Mouse (Mus musculus): ENCODE measurements at regions not wholly inside any gene's neighbourhood (a gene's known extent, or its start where the extent isn't known, plus 50 kb on each side); places are given as distances from the start of the nearest gene placed in this dataset.

DNA sequence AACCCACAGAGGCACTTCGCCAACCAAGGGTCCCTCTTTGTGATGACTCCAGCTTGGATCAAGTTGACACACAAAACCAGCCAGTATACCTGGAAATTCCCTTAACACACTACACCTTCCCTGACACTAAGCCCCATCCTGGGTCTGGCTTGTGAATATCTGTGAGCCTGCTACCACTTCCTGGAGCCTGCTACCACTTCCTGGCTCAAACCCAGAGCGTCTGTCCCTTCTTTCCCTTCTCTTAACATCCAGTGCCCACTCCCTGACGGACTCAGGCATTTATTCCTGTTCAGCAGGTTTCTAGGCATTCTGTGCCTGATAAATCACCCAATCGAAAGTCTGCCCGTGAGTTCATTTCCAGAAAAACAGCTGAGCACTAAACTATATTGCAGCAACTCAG, 81.8 kb upstream of the Cop1 start:
- H3K36me3 ChIP-seq, result no peaks in the 10 kb centered on the region
- H3K4me2 ChIP-seq, result no peak overlapping the region

DNA sequence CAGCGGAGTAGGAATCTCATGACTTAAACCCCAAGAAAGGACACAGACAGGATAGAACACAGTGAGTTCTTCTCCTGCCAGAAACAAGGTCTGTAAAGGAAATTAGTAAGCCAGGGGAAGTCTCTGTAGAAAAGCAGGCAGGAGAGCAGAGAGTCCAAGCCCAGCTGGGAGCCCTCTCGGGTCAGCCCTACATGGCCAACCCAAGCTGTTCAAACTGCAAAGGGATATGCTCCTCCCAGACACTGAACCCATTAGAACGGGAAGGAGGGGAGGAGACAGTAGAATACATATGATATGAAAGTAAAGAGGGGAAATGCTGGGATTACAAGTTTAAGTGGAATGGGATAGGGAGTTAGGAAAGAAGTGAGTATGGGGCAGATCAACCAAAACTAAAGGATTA, 75.7 kb upstream of the Cop1 start:
- no peaks in the 10 kb centered on the region for H3K4me1 ChIP-seq
- no peak for ATAC-seq (ENCODE audit: low FRiP score)
- no peaks in the 10 kb centered on the region for H3K36me3 ChIP-seq
- no peak overlapping the region for H3K4me3 ChIP-seq (replicated peaks)
- no peaks in the 10 kb centered on the region for H3K9me3 ChIP-seq (replicated peaks)
- H3K9ac ChIP-seq (replicated peaks), result no peak overlapping the region
- no peak overlapping the region for H3K27ac ChIP-seq (replicated peaks)
- 73% methylated on average over 3 of the region's 3 CpGs for WGBS
- H3K27me3 ChIP-seq (replicated peaks), result no peaks in the 10 kb centered on the region
- H3K4me2 ChIP-seq, result no peak overlapping the region

More for the DNA sequence above, 81.8 kb upstream of the Cop1 start:
- 55% methylated on average over 5 of the region's 5 CpGs for WGBS
- Histone ChIP-seq H3K9ac (replicated peaks) (no peak overlapping the region), H3K4me1 (peaks cover 15% of the 10 kb centered on the region; the same call in 1 of the 2 replicates), H3K4me3 (replicated peaks) (no peak overlapping the region), H3K9me3 (replicated peaks) (no peaks in the 10 kb centered on the region), H3K27ac (replicated peaks) (no peak overlapping the region), H3K27me3 (replicated peaks) (no peaks in the 10 kb centered on the region)
- ATAC-seq (ENCODE audit: low FRiP score), result no peak

DNA sequence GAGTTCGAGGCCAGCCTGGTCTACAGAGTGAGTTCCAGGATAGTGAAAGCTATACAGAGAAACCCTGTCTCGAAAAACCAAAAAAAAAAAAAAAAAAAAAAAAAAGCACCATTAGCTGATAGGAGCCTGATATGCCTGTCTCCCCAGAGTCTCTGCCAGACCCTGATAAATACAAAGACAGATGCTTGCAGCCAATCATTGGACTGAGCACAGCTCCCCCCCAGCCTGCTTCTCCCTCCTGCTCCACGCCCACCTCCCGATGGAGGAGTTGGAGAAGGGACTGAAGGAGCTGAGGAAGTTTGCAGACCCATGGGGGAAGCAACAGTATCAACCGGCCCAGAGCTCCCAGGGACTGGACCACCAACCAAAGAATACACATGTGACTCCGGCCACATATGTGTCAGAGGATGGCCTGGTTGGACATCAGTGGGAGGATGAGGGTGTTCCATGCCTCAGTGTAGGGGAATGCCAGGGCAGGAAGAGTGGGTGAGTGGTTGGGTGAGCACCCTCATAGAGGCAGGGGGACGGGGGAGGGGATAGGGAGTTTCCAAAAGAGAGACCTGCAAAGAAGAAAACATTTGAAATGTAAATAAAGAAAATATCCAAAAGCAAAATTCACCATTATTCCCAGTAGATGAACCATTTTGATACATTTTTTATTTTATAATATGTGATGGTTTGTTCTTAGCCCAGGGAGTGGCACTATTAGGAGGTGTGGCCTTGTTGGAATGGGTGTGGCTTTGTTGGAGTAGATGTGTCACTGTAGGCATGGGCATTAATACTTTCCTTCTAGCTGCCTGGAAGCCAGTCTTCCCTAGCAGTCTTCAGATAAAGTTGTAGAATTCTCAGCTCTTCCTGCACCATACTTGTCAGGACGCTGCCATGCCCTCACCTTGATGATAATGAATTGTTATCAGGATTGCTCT, 71.8 kb upstream of the Cop1 start:
- H3K36me3 ChIP-seq, result no peaks in the 10 kb centered on the region
- H3K9ac ChIP-seq (replicated peaks), result no peak overlapping the region
- no peaks in the 10 kb centered on the region for H3K4me1 ChIP-seq
- ATAC-seq (ENCODE audit: low FRiP score), result no peak
- no peak overlapping the region for H3K27ac ChIP-seq (replicated peaks)
- no peak overlapping the region for H3K4me3 ChIP-seq (replicated peaks)
- no peaks in the 10 kb centered on the region for H3K9me3 ChIP-seq (replicated peaks)
- WGBS, result 87% methylated on average over 8 of the region's 8 CpGs
- H3K27me3 ChIP-seq (replicated peaks), result no peaks in the 10 kb centered on the region
- no peak overlapping the region for H3K4me2 ChIP-seq

DNA sequence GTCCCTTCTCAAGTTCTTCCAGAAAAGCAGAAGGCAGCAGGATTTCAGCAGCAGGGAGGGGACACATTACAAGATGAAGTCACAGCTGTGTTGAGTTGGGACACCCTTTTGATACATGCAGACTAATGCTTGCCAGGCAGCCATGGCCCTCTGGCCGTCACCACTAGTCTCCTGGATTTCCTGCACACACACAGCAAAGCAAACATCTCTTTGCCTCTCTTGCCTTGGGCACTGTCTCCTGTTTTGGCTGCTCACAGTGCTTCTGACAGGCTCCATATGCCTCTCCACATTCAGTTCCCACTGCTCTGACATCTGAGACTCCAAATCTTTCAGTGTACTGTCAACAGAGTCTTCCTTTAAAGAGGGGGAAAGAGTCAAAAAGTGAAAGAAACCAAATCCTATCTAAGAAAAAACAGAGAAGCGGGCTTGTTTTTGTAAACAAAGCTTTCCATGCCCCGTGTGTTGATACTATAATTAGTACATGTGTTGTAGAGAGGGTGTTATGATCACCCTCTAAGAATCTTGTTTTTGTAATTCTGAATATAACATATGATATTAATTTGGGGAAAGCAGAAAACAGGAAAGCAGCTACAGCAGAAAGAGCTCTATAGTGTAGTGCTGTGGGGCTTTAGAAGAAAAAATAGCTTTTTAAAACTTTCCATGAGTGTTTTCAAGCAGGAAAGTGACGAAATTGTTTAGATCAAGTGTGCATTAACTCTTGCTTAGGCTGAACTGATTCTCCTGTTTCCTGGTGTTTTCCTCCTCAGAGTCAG, 68.8 kb upstream of the Cop1 start:
- Histone ChIP-seq H3K27me3 (replicated peaks) (no peaks in the 10 kb centered on the region), H3K27ac (replicated peaks) (no peak overlapping the region), H3K9ac (replicated peaks) (no peak overlapping the region), H3K4me2 (no peak overlapping the region), H3K4me1 (no peaks in the 10 kb centered on the region), H3K9me3 (replicated peaks) (no peaks in the 10 kb centered on the region), H3K4me3 (replicated peaks) (no peak overlapping the region), H3K36me3 (no peaks in the 10 kb centered on the region)
- WGBS, result 73% methylated on average over 4 of the region's 4 CpGs
- ATAC-seq (ENCODE audit: low FRiP score), result no peak

DNA sequence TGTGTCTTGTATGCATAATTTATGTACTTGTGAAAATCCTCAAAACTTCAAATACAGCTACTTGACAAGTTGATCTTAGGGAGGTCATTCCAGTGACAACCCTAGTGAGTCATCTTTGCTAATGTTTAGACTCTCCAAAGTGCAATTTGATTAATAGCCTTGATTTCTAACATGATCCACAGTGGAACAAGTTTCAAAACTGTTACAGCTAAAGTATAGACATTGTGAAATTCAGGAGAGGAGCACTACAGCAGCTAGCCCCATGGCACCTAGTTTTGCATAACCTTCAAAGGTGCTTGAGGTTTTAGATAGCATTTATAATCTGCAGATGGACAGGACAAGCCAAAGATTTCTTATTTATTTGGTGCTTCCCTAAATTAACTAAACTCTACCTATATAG, 50.1 kb upstream of the Cop1 start:
- Histone ChIP-seq H3K4me1 (no peaks in the 10 kb centered on the region), H3K4me2 (no peak overlapping the region), H3K4me3 (replicated peaks) (no peak overlapping the region), H3K9ac (replicated peaks) (no peak overlapping the region), H3K9me3 (replicated peaks) (no peaks in the 10 kb centered on the region), H3K36me3 (no peaks in the 10 kb centered on the region), H3K27me3 (replicated peaks) (no peaks in the 10 kb centered on the region), H3K27ac (replicated peaks) (no peak overlapping the region)
- ATAC-seq (ENCODE audit: low FRiP score), result no peak
